Mouse (Mus musculus) C2C12 (cell line): ENCODE measurements around the gene Xntrpc. TPM values are rescaled to one million over a fixed set of nuclear protein-coding genes. Genes with fewer than 3 reads are reported as not detected.

Experiments used
- H3K27me3 ChIP-seq: one replicate; pipeline ENCODE4 v1.6.1; 2011; ENCODE audit not compliant: control insufficient read depth, insufficient read depth, insufficient read length
- H3K36me3 ChIP-seq: one replicate; pipeline ENCODE4 v1.6.1; 2011; ENCODE audit not compliant: control insufficient read depth, insufficient read depth
- H3K4me3 ChIP-seq: one replicate; pipeline ENCODE4 v1.5.1; 2011; ENCODE audit warnings: mild to moderate bottlenecking, control low read depth; ENCODE audit not compliant: poor library complexity, insufficient read depth, severe bottlenecking
- H3K79me2 ChIP-seq: one replicate; pipeline ENCODE4 v1.6.1; 2011; ENCODE audit not compliant: control insufficient read depth, insufficient read depth
- H3K79me3 ChIP-seq: one replicate; pipeline ENCODE4 v1.6.1; 2011; ENCODE audit warnings: low read depth, control low read depth
- H3ac ChIP-seq: one replicate; pipeline ENCODE3; 2011; ENCODE audit warnings: low read depth; ENCODE audit not compliant: control insufficient read depth, insufficient read length
- CEBPB ChIP-seq: IDR thresholded peaks from one replicate; pipeline ENCODE4 v1.6.1; 2011; ENCODE audit warnings: low read depth, mild to moderate bottlenecking, control low read depth, moderate library complexity
- CTCF ChIP-seq: IDR thresholded peaks from one replicate; pipeline ENCODE4 v1.5.1; 2011; ENCODE audit not compliant: control insufficient read depth, insufficient read depth, insufficient read length
- FOSL1 ChIP-seq: IDR thresholded peaks from one replicate; pipeline ENCODE4 v1.8.0; 2011; ENCODE audit warnings: mild to moderate bottlenecking, low read length; ENCODE audit not compliant: poor library complexity, insufficient read depth, severe bottlenecking
- MAX ChIP-seq: IDR thresholded peaks from one replicate; pipeline ENCODE4 v1.6.1; 2011; ENCODE audit warnings: mild to moderate bottlenecking, control low read depth
- MYOD1 ChIP-seq: IDR thresholded peaks from one replicate; pipeline ENCODE4 v1.6.1; 2011; ENCODE audit warnings: low read depth; ENCODE audit not compliant: control insufficient read depth, insufficient read length
- MYOG ChIP-seq: IDR thresholded peaks from one replicate; pipeline ENCODE4 v1.6.1; 2011; ENCODE audit not compliant: control insufficient read depth, insufficient read length; ENCODE audit errors: extremely low read depth
- USF1 ChIP-seq: IDR thresholded peaks from one replicate; pipeline ENCODE4 v1.6.1; 2011; ENCODE audit warnings: low read depth, mild to moderate bottlenecking, control low read depth, moderate library complexity
- polyA plus RNA-seq: library from polyadenylated mRNA; unstranded; fragments of >200 nt; fragmentation: generic; extraction: Trizol; gene quantifications from one replicate; pipeline ENCODE4 v1.2.1, GENCODE M21; 2012; ENCODE audit warnings: missing spikeins

Xntrpc gene
- polyA plus RNA-seq, 1 experiment: 0.16 TPM

DNA sequence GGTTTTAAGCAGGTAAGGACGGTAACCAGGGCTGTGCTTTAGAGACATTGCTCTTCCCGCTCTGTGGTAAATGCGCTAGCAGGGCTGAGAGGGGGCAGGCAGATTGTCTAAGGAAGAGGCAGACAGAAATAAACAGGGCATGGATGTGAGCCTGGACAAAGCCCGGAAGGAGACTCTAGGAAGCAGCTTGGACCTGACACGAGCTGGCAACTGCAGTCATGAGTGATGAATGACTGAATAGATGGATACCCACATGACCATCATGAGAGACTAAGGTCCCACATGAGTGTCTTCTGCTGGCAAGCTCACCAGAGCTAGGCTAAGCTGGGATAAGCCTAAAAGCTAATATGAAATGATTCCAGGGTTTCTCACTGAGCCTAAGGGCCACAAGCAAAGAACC lies 38.6 kb downstream of the Xntrpc start:
- Histone ChIP-seq H3K36me3 (no peaks in the 10 kb centered on the region), H3K79me2 (no peaks in the 10 kb centered on the region), H3K79me3 (no peaks in the 10 kb centered on the region), H3K27me3 (peaks cover 10% of the 10 kb centered on the region), H3K4me3 (no peak overlapping the region), H3ac (no peak overlapping the region)
- TF ChIP-seq CTCF (no peak), FOSL1 (no peak), CEBPB (no peak), MAX (no peak), MYOD1 (no peak), USF1 (no peak), MYOG (no peak)

DNA sequence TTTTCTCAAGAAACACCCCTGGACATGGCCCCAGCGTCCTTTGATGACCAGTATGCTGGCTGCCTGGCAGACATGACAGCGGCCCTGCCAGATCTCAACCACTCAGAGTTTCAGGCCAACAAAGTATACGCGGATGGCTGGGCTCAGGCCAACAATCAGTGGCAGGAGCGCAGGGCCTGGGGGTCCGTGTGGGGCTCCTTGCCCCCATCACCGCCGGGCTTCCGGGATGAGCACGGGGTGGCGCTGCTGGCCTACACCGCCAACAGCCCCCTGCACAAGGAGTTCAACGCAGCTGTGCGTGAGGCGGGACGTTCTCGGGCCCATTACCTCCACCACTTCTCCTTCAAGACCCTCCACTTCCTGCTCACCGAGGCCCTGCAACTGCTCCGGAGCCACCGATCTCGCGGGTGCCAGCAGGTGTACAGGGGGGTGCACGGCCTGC lies 41.2 kb downstream of the Xntrpc start:
- Histone ChIP-seq H3K36me3 (no peaks in the 10 kb centered on the region), H3K27me3 (peaks cover 10% of the 10 kb centered on the region), H3ac (no peak overlapping the region), H3K4me3 (no peak overlapping the region), H3K79me2 (no peaks in the 10 kb centered on the region), H3K79me3 (no peaks in the 10 kb centered on the region)
- TF ChIP-seq CTCF (no peak), MYOG (no peak)

DNA sequence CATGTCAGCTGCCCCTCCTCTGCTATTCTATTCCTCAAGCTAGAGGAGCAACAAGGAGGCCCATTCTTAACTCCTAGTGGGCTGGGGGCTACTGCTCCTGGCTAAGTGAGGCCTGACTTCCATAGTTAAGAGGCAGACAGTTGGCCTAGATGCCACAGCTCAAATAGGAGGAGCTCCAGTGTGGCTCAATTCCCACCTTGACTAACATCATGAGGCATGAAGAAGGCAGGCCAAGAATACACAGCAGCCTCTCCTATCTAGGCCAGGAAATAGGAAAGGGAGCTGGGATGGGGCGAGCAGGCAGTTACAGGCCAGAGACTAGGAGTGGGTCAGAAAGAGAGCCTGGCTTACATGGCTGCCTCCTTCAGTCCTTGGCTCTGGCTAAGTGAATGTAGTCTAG lies 42.7 kb downstream of the Xntrpc start:
- Histone ChIP-seq H3ac (no peak overlapping the region), H3K27me3 (peaks cover 14% of the 10 kb centered on the region), H3K79me2 (no peaks in the 10 kb centered on the region), H3K36me3 (no peaks in the 10 kb centered on the region), H3K79me3 (no peaks in the 10 kb centered on the region), H3K4me3 (no peak overlapping the region)
- TF ChIP-seq MYOG (no peak), MYOD1 (no peak), MAX (no peak), FOSL1 (no peak), CTCF (no peak), CEBPB (no peak), USF1 (no peak)

DNA sequence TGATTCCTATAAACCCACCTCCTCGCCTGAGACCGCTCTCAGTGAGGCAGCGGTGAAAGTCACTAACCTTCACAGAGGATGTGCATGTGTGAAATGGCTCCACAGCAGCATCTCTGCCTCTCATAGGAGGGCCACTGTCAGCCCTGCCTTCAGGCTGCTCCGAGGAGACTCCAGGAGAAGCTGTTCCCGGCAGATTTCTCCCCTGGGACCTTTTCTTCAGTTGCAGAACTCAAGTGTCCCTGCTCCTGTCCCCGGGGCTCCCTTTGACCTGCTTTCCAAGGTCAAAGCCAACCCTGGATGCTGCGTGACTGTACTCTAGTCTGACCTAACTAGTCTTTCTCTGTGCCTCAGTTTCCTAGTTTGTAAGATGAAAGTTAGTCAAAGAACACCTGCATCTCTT lies 43.7 kb downstream of the Xntrpc start, which contains the start of gene Art5:
TSS of gene Art5 (minus strand) at position 319 of the 400 bp plus-strand sequence.
- Histone ChIP-seq H3K27me3 (peaks cover 17% of the 10 kb centered on the region), H3ac (no peak within 1 kb of the TSS), H3K36me3 (no peaks in the 10 kb centered on the region), H3K79me3 (no peaks in the 10 kb centered on the region), H3K4me3 (no peak within 1 kb of the TSS), H3K79me2 (no peaks in the 10 kb centered on the region)
- no peak for TF ChIP-seq CEBPB
- no peak for TF ChIP-seq CTCF
- no peak for TF ChIP-seq USF1
- no peak for TF ChIP-seq MAX
- TF ChIP-seq MYOG: no peak
- TF ChIP-seq MYOD1: no peak
- TF ChIP-seq FOSL1: no peak

DNA sequence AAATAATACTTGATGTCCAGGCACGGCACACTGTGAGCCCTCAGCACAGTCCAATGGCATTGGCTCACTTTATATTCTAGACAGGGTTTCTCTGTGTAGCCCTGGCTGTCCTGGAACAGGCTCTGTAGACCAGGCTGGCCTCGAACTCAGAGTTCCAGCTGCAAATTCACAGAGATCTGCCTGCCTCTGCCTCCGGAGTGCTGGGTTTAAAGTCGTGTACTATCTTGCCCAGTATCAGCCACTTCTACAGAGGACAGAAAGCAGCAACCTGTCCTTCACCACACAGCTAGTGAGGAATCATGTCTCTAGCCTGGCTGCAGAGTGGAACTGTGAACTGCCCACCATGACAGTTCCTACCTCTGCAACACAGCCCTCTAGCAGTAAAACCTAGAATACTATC lies 44.2 kb downstream of the Xntrpc start:
- no peaks in the 10 kb centered on the region for H3K36me3 ChIP-seq
- no peaks in the 10 kb centered on the region for H3K79me3 ChIP-seq
- no peaks in the 10 kb centered on the region for H3K79me2 ChIP-seq
- peaks cover 17% of the 10 kb centered on the region for H3K27me3 ChIP-seq
- no peak overlapping the region for H3ac ChIP-seq
- no peak for TF ChIP-seq USF1
- TF ChIP-seq MYOG: no peak
- TF ChIP-seq MYOD1: no peak
- no peak for TF ChIP-seq MAX
- no peak for TF ChIP-seq CEBPB
- TF ChIP-seq CTCF: no peak
- TF ChIP-seq FOSL1: no peak
- no peak overlapping the region for H3K4me3 ChIP-seq

DNA sequence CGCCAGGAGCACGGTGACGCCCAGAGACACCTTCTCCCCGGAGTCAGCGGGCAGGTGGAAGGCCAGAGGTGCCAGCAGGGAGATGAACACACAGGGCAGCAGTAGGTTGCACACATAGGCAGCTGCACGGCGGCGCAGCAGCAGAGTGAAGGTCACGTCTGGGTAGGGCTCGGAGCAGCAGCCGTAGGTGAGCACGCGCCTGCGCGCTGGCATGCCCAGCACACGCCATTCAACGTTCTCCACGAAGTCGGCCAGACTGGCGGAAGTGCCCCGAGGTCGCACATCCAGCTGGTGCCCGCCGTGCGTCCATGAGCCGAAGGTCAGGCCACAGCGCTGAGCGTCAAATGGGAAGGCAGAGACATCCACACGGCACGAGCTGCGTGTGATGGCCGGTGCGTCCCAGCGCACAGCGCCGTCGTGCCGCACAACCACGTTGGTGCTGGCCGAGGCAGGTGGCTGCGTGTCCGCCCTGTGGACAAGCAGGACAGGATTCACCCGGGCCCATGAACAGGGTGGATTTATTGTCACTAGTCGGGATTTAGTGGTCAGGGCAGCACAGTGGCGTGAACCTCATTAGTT lies 47.7 kb downstream of the Xntrpc start:
- TF ChIP-seq MAX (no peak), CTCF (no peak), MYOD1 (no peak), FOSL1 (no peak), CEBPB (no peak), MYOG (no peak), USF1 (no peak)
- Histone ChIP-seq H3K79me2 (no peaks in the 10 kb centered on the region), H3ac (no peak overlapping the region), H3K27me3 (peaks cover 7% of the 10 kb centered on the region), H3K79me3 (no peaks in the 10 kb centered on the region), H3K4me3 (no peak overlapping the region), H3K36me3 (no peaks in the 10 kb centered on the region)
